Mouse (Mus musculus) embryo, embryonic 10 days (tissue): ENCODE results near the gene Spg20.
A peak's percentile ranks its signal among the peaks of the same experiment; 100 is the strongest.

ENCODE experiments used
- DNase-seq: peaks from one replicate; pipeline ENCODE4 v3.0.0-alpha.2; 2015; ENCODE audit warnings: low spot score

Spg20 gene

GRCm38 (mm10) chr3:55098014-55098413, 13.9 kb upstream of the Spg20 start:
- DNase-seq, result peak; percentile 34

- peak; percentile 17 for DNase-seq
Observed at GRCm38 (mm10) chr3:55098990-55099389, 12.9 kb upstream of the Spg20 start.

- no peak for DNase-seq
Observed at GRCm38 (mm10) chr3:55101092-55101491, 10.8 kb upstream of the Spg20 start.

- DNase-seq, result no peak
Observed at GRCm38 (mm10) chr3:55105372-55106023, 6.4 kb upstream of the Spg20 start.

- no peak for DNase-seq
Observed at GRCm38 (mm10) chr3:55106051-55106450, 5.9 kb upstream of the Spg20 start.

- DNase-seq, result no peak
Observed at GRCm38 (mm10) chr3:55109097-55109496, 2.8 kb upstream of the Spg20 start.

- peak; percentile 55 for DNase-seq
Observed at GRCm38 (mm10) chr3:55112710-55113415, 955 bp downstream of the Spg20 start.

- peak; percentile 41 for DNase-seq
Observed at GRCm38 (mm10) chr3:55114313-55115065, 2.6 kb downstream of the Spg20 start.

- DNase-seq, result no peak
Observed at GRCm38 (mm10) chr3:55115071-55115470, 3.2 kb downstream of the Spg20 start.

- no peak for DNase-seq
Observed at GRCm38 (mm10) chr3:55115989-55116388, 4.1 kb downstream of the Spg20 start.

GRCm38 (mm10) chr3:55119275-55119898, 7.5 kb downstream of the Spg20 start:
- no peak for DNase-seq

GRCm38 (mm10) chr3:55122336-55122870, 10.5 kb downstream of the Spg20 start:
- DNase-seq, result no peak

GRCm38 (mm10) chr3:55123064-55123463, 11.2 kb downstream of the Spg20 start:
- DNase-seq, result no peak

GRCm38 (mm10) chr3:55129181-55129692, 17.3 kb downstream of the Spg20 start:
- no peak for DNase-seq

GRCm38 (mm10) chr3:55131576-55132233, 19.8 kb downstream of the Spg20 start:
- no peak for DNase-seq

GRCm38 (mm10) chr3:55137039-55137438, 25.1 kb downstream of the Spg20 start, which contains the start of gene Ccdc169:
Ccdc169 (plus strand) TSS chr3:55137339.
- DNase-seq, result no peak

GRCm38 (mm10) chr3:55139837-55140236, 27.9 kb downstream of the Spg20 start:
- DNase-seq, result no peak

GRCm38 (mm10) chr3:55141401-55141800, 29.5 kb downstream of the Spg20 start:
- DNase-seq, result peak; percentile 22

- DNase-seq, result no peak
Observed at GRCm38 (mm10) chr3:55144916-55145315, 33.0 kb downstream of the Spg20 start.

- DNase-seq, result no peak
Observed at GRCm38 (mm10) chr3:55146441-55146840, 34.5 kb downstream of the Spg20 start.

GRCm38 (mm10) chr3:55147156-55147555, 35.2 kb downstream of the Spg20 start:
- no peak for DNase-seq
